Mouse (Mus musculus) bone marrow, adult 2 months (tissue): ENCODE data around the gene Zfp512b. TPM values are rescaled to one million over a fixed set of nuclear protein-coding genes. Genes with fewer than 3 reads are reported as not detected.
A peak's percentile ranks its signal among the peaks of the same experiment; 100 is the strongest.

Experiments
- H3K27ac ChIP-seq: fragments of 200-500 bp; 2 replicates; pipeline ENCODE4 v1.5.1; 2012; ENCODE audit warnings: low read depth, mild to moderate bottlenecking, control low read depth, inconsistent platforms, low read length; ENCODE audit not compliant: control insufficient read depth, poor library complexity, insufficient read depth
- H3K4me1 ChIP-seq: fragments of 200-500 bp; 2 replicates; pipeline ENCODE4 v1.6.1; 2011; ENCODE audit warnings: low read length; ENCODE audit not compliant: control insufficient read depth, insufficient read depth
- H3K4me3 ChIP-seq: fragments of 200-500 bp; replicated peaks from 2 replicates; pipeline ENCODE3; 2011; ENCODE audit warnings: mild to moderate bottlenecking, low read depth, low read length, control low read depth; ENCODE audit not compliant: control insufficient read depth
- CTCF ChIP-seq: fragments of 200-500 bp; IDR thresholded peaks from 2 replicates; pipeline ENCODE4 v1.5.1; 2011; ENCODE audit warnings: low read length, control low read depth; ENCODE audit not compliant: control insufficient read depth, insufficient read depth
- POLR2A ChIP-seq: fragments of 200-500 bp; IDR thresholded peaks from 2 replicates; pipeline ENCODE4 v1.6.1; 2011; ENCODE audit warnings: low read depth, mild to moderate bottlenecking, control low read depth, low read length, borderline replicate concordance; ENCODE audit not compliant: control insufficient read depth
- WGBS: fragments of 180-500 bp; shearing (Covaris S2); methylation state at CpG from one replicate; pipeline ENCODE4 v1.1.7; 2018; 5-methylcytosine and 5-hydroxymethylcytosine counted together
- polyA plus RNA-seq: library from polyadenylated mRNA; stranded (reverse); fragments of >200 nt; gene quantifications from 2 replicates; pipeline ENCODE4 v1.2.4, GENCODE M21; 2011; ENCODE audit warnings: low replicate concordance; ENCODE audit not compliant: missing spikeins, insufficient read depth, insufficient read length

The Zfp512b gene
- polyA plus RNA-seq, 1 experiment, result 31.9 TPM

- Histone ChIP-seq H3K4me1 (peaks cover 1% of the 10 kb centered on the region; the same call in 1 of the 2 replicates), H3K4me3 (peak overlapping the region; percentile 67), H3K27ac (peak overlapping the region; percentile 75)
- WGBS, result under 1% methylated on average over 57 of the region's 57 CpGs
- peak; percentile 92; the same call in 1 of the 2 replicates for TF ChIP-seq POLR2A
- no peak for TF ChIP-seq CTCF
Observed at GRCm38 (mm10) chr2:181600828-181601750, 8.5 kb upstream of the Zfp512b start.

GRCm38 (mm10) chr2:181600226-181600758, 7.7 kb upstream of the Zfp512b start:
- Histone ChIP-seq H3K4me3 (peak overlapping the region; percentile 67), H3K4me1 (peaks cover 1% of the 10 kb centered on the region; the same call in 1 of the 2 replicates)
- WGBS, result 66% methylated on average over 6 of the region's 6 CpGs

GRCm38 (mm10) chr2:181598454-181599351, 6.1 kb upstream of the Zfp512b start, which contains the start of gene Samd10:
Samd10 (minus strand) TSS chr2:181599212.
- Histone ChIP-seq H3K4me3 (peak within 1 kb of the TSS; percentile 73), H3K4me1 (peaks cover 1% of the 10 kb centered on the region; the same call in 1 of the 2 replicates), H3K27ac (peak within 1 kb of the TSS; percentile 97)
- WGBS, result under 1% methylated on average over 71 of the region's 71 CpGs
- TF ChIP-seq CTCF (no peak), POLR2A (no peak)

More at GRCm38 (mm10) chr2:181600226-181600758, 7.7 kb upstream of the Zfp512b start:
- TF ChIP-seq POLR2A (no peak), CTCF (no peak)
- peak overlapping the region; percentile 75; the same call in 1 of the 2 replicates for H3K27ac ChIP-seq

DNA sequence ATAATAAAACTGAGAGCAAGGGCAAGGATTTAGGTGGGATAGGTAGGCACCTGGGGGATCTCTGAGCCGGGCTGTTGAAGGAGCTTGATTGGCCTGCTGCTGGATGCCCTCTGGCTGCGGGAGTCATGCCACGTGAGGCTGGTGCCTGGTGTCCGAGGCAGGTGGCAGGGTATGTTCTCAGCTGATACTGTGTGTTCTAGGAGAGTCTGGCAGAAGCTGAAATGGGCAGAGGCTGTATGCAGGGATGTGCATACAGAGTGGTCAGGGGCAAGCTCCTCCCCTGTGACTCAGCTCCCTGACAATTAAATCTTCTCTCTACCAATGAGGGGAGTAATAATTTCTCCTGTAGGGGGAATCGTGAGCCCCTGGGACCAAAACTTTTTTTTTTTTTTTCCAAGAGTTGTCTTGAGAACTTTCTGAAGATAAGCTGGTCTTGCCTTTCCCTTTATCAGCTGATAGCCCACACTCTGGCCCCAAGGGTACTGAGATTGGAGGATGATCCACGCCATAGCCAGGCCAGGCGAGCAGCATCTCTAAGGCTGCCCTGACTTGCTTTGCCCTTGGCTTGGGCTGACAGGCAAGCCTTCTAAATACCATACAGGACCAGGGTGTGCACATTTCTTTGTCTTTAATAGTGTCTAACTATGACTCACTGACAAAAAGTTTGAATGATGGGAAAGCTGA, 4.9 kb upstream of the Zfp512b start:
- Histone ChIP-seq H3K27ac (no peak overlapping the region), H3K4me1 (peaks cover 1% of the 10 kb centered on the region; the same call in 1 of the 2 replicates), H3K4me3 (no peak overlapping the region)
- TF ChIP-seq CTCF (no peak), POLR2A (no peak)
- 59% methylated on average over 7 of the region's 7 CpGs for WGBS

GRCm38 (mm10) chr2:181596221-181596960, 3.8 kb upstream of the Zfp512b start:
- Histone ChIP-seq H3K4me1 (peaks cover 1% of the 10 kb centered on the region; the same call in 1 of the 2 replicates), H3K27ac (no peak overlapping the region), H3K4me3 (no peak overlapping the region)
- WGBS, result 78% methylated on average over 6 of the region's 6 CpGs
- TF ChIP-seq CTCF, result no peak
- no peak for TF ChIP-seq POLR2A

- Histone ChIP-seq H3K4me3 (no peak overlapping the region), H3K4me1 (peaks cover 1% of the 10 kb centered on the region; the same call in 1 of the 2 replicates), H3K27ac (no peak overlapping the region)
- TF ChIP-seq POLR2A (no peak), CTCF (peak; percentile 50; the same call in 1 of the 2 replicates)
- WGBS, result 72% methylated on average over 4 of the region's 4 CpGs
Observed at GRCm38 (mm10) chr2:181594946-181595696, 2.5 kb upstream of the Zfp512b start.
